Mouse (Mus musculus) MEL (cell line): Measurements from ENCODE around the gene Btbd19. TPM values are rescaled to one million over a fixed set of nuclear protein-coding genes. Genes with fewer than 3 reads are reported as not detected.

Experiments
- DNase-seq: peaks from one replicate; pipeline ENCODE4 v3.0.0; 2011; ENCODE audit warnings: low read depth, low spot score
- H3K27ac ChIP-seq: 2 replicates; pipeline ENCODE4 v1.5.1; 2012; ENCODE audit warnings: low read depth, mild to moderate bottlenecking, control low read depth, low read length, moderate library complexity; ENCODE audit not compliant: control insufficient read depth
- H3K27me3 ChIP-seq, 2 experiments: fragments of 150-350 bp in 1 of 2; sonication (generic) in 1 of 2; 2 replicates each; pipeline ENCODE4 v1.6.1; 2012; ENCODE audit warnings: low read length in 2 of 2, mild to moderate bottlenecking in 2 of 2, improper control_type of control experiment in 1 of 2, moderate library complexity in 1 of 2; ENCODE audit not compliant: insufficient read depth in 2 of 2, control insufficient read depth in 1 of 2
- H3K36me3 ChIP-seq, 2 experiments: 2 replicates each; pipeline ENCODE4 v1.6.1; 2012 to 2014; ENCODE audit warnings: low read length in 2 of 2, improper control_type of control experiment in 1 of 2, inconsistent platforms in 1 of 2, mild to moderate bottlenecking in 1 of 2; ENCODE audit not compliant: insufficient read depth in 2 of 2, control insufficient read depth in 1 of 2
- H3K4me1 ChIP-seq, 2 experiments: fragments of 150-350 bp in 1 of 2; sonication (generic) in 1 of 2; 2 replicates each; pipeline ENCODE4 v1.6.1; 2012; ENCODE audit warnings: low read length in 2 of 2, improper control_type of control experiment in 1 of 2, mild to moderate bottlenecking in 1 of 2; ENCODE audit not compliant: insufficient read depth in 2 of 2, control insufficient read depth in 1 of 2
- H3K4me3 ChIP-seq, 2 experiments: fragments of 150-350 bp in 1 of 2; sonication (generic) in 1 of 2; 2 replicates each; pipeline ENCODE4 v1.5.1; 2012; ENCODE audit warnings: low read depth in 2 of 2, low read length in 2 of 2, mild to moderate bottlenecking in 2 of 2, moderate library complexity in 2 of 2, control low read depth in 1 of 2, improper control_type of control experiment in 1 of 2; ENCODE audit not compliant: control insufficient read depth in 1 of 2, insufficient read depth in 1 of 2
- H3K79me2 ChIP-seq: 2 replicates; pipeline ENCODE4 v1.6.1; 2012; ENCODE audit warnings: mild to moderate bottlenecking, low read length, moderate library complexity; ENCODE audit not compliant: control insufficient read depth, poor library complexity, insufficient read depth
- H3K9ac ChIP-seq: 2 replicates; pipeline ENCODE4 v1.6.1; 2012; ENCODE audit warnings: low read depth, mild to moderate bottlenecking, control low read depth, low read length, moderate library complexity; ENCODE audit not compliant: control insufficient read depth, poor library complexity, severe bottlenecking
- H3K9me3 ChIP-seq: fragments of 150-350 bp; sonication (generic); replicated peaks from 2 replicates; pipeline ENCODE4 v1.6.1; 2012; ENCODE audit warnings: mild to moderate bottlenecking, low read length, improper control_type of control experiment, moderate library complexity; ENCODE audit not compliant: insufficient read depth
- BHLHE40 ChIP-seq: IDR thresholded peaks from 2 replicates; pipeline ENCODE4 v1.6.1; 2012; ENCODE audit warnings: low read depth, mild to moderate bottlenecking, inconsistent platforms, low read length, improper control_type of control experiment, borderline replicate concordance
- CHD1 ChIP-seq: IDR thresholded peaks from 2 replicates; pipeline ENCODE4 v1.6.1; 2012; ENCODE audit warnings: low read depth, mild to moderate bottlenecking, inconsistent platforms, low read length, improper control_type of control experiment
- CHD2 ChIP-seq: IDR thresholded peaks from 2 replicates; pipeline ENCODE4 v1.6.1; 2011; ENCODE audit warnings: low read length, improper control_type of control experiment
- CTCF ChIP-seq, 3 experiments: IDR thresholded peaks in 2 of 3; conservative IDR thresholded peaks in 1 of 3; 2 replicates each; pipeline ENCODE4 v1.5.1; 2011 to 2012; ENCODE audit warnings: low read length in 3 of 3, low read depth in 2 of 3, mild to moderate bottlenecking in 2 of 3, improper control_type of control experiment in 1 of 3, inconsistent platforms in 1 of 3, mixed read lengths in 1 of 3, moderate library complexity in 1 of 3; ENCODE audit not compliant: control insufficient read depth in 1 of 3, insufficient read depth in 1 of 3, poor library complexity in 1 of 3, severe bottlenecking in 1 of 3
- ELF1 ChIP-seq: IDR thresholded peaks from 2 replicates; pipeline ENCODE4 v1.6.1; 2014; ENCODE audit warnings: low read depth, mild to moderate bottlenecking, inconsistent platforms, low read length, improper control_type of control experiment, moderate library complexity
- EP300 ChIP-seq, 2 experiments: IDR thresholded peaks; 2 replicates each; pipeline ENCODE4 v1.6.1; 2011; ENCODE audit warnings: improper control_type of control experiment in 2 of 2, low read length in 2 of 2, low read depth in 1 of 2, mild to moderate bottlenecking in 1 of 2
- ETS1 ChIP-seq: IDR thresholded peaks from 2 replicates; pipeline ENCODE4 v1.6.1; 2012; ENCODE audit warnings: low read depth, mild to moderate bottlenecking, inconsistent platforms, low read length, improper control_type of control experiment, moderate library complexity
- GABPA ChIP-seq: IDR thresholded peaks from 2 replicates; pipeline ENCODE4 v1.6.1; 2012; ENCODE audit warnings: low read depth, mild to moderate bottlenecking, inconsistent platforms, low read length, improper control_type of control experiment, moderate library complexity
- HCFC1 ChIP-seq: IDR thresholded peaks from 2 replicates; pipeline ENCODE4 v1.6.1; 2012; ENCODE audit warnings: low read depth, mild to moderate bottlenecking, inconsistent platforms, low read length, improper control_type of control experiment, moderate library complexity
- JUND ChIP-seq: IDR thresholded peaks from 2 replicates; pipeline ENCODE4 v1.6.1; 2011; ENCODE audit warnings: low read depth, mild to moderate bottlenecking, improper control_type of control experiment, low read length
- MAFK ChIP-seq: IDR thresholded peaks from 2 replicates; pipeline ENCODE4 v1.6.1; 2011; ENCODE audit warnings: low read depth, mild to moderate bottlenecking, low read length, improper control_type of control experiment, borderline replicate concordance
- MAX ChIP-seq: IDR thresholded peaks from 2 replicates; pipeline ENCODE4 v1.6.1; 2011; ENCODE audit warnings: low read length, improper control_type of control experiment
- MAZ ChIP-seq: IDR thresholded peaks from 2 replicates; pipeline ENCODE4 v1.6.1; 2012; ENCODE audit warnings: low read depth, mild to moderate bottlenecking, inconsistent platforms, low read length, improper control_type of control experiment
- MEF2A ChIP-seq: IDR thresholded peaks from 2 replicates; pipeline ENCODE4 v1.6.1; 2014; ENCODE audit warnings: low read depth, mild to moderate bottlenecking, inconsistent platforms, low read length, improper control_type of control experiment; ENCODE audit not compliant: poor library complexity, insufficient replicate concordance, severe bottlenecking; ENCODE audit errors: extremely low read depth
- MXI1 ChIP-seq: IDR thresholded peaks from 2 replicates; pipeline ENCODE4 v1.6.1; 2011; ENCODE audit warnings: mild to moderate bottlenecking, low read depth, low read length, improper control_type of control experiment
- MYB ChIP-seq: IDR thresholded peaks from 2 replicates; pipeline ENCODE4 v1.6.1; 2011; ENCODE audit warnings: mild to moderate bottlenecking, low read depth, low read length, improper control_type of control experiment
- NELFE ChIP-seq: IDR thresholded peaks from 2 replicates; pipeline ENCODE4 v1.6.1; 2011; ENCODE audit warnings: low read depth, low read length, improper control_type of control experiment
- NRF1 ChIP-seq: IDR thresholded peaks from 2 replicates; pipeline ENCODE4 v1.6.1; 2014; ENCODE audit warnings: low read depth, mild to moderate bottlenecking, inconsistent platforms, low read length, improper control_type of control experiment, moderate library complexity; ENCODE audit not compliant: poor library complexity, insufficient read depth, severe bottlenecking
- POLR2A ChIP-seq, 2 experiments: IDR thresholded peaks; 2 replicates each; pipeline ENCODE4 v1.6.1; 2011 to 2012; ENCODE audit warnings: low read length in 2 of 2, mild to moderate bottlenecking in 2 of 2, control low read depth in 1 of 2, improper control_type of control experiment in 1 of 2, low read depth in 1 of 2, moderate library complexity in 1 of 2; ENCODE audit not compliant: control insufficient read depth in 1 of 2, insufficient read depth in 1 of 2, poor library complexity in 1 of 2
- POLR2AphosphoS2 ChIP-seq: IDR thresholded peaks from 2 replicates; pipeline ENCODE4 v1.6.1; 2011; ENCODE audit warnings: low read length, improper control_type of control experiment
- SIN3A ChIP-seq: IDR thresholded peaks from 2 replicates; pipeline ENCODE4 v1.6.1; 2012; ENCODE audit warnings: low read length, improper control_type of control experiment, inconsistent platforms
- SMC3 ChIP-seq: IDR thresholded peaks from 2 replicates; pipeline ENCODE4 v1.6.1; 2011; ENCODE audit warnings: low read depth, low read length, improper control_type of control experiment
- TBP ChIP-seq: IDR thresholded peaks from 2 replicates; pipeline ENCODE4 v1.8.0; 2011; ENCODE audit warnings: low read depth, low read length, improper control_type of control experiment
- TCF12 ChIP-seq: IDR thresholded peaks from 2 replicates; pipeline ENCODE4 v1.6.1; 2014; ENCODE audit warnings: low read depth, mild to moderate bottlenecking, inconsistent platforms, low read length, improper control_type of control experiment, moderate library complexity
- USF1 ChIP-seq: IDR thresholded peaks from 2 replicates; pipeline ENCODE4 v1.6.1; 2014; ENCODE audit warnings: low read depth, mild to moderate bottlenecking, inconsistent platforms, low read length, improper control_type of control experiment, moderate library complexity
- ZKSCAN1 ChIP-seq: IDR thresholded peaks from 2 replicates; pipeline ENCODE4 v1.6.1; 2012; ENCODE audit warnings: low read depth, mild to moderate bottlenecking, inconsistent platforms, low read length, improper control_type of control experiment, moderate library complexity
- ZMIZ1 ChIP-seq: IDR thresholded peaks from 2 replicates; pipeline ENCODE4 v1.6.1; 2012; ENCODE audit warnings: low read depth, mild to moderate bottlenecking, inconsistent platforms, low read length, improper control_type of control experiment, moderate library complexity
- ZNF384 ChIP-seq: IDR thresholded peaks from 2 replicates; pipeline ENCODE4 v1.6.1; 2012; ENCODE audit warnings: low read depth, mild to moderate bottlenecking, inconsistent platforms, low read length, improper control_type of control experiment
- polyA plus RNA-seq, 2 experiments: library from polyadenylated mRNA; stranded (reverse) in 1 of 2; unstranded in 1 of 2; fragments of >175 nt in 1 of 2; fragments of >200 nt in 1 of 2; gene quantifications; 2 replicates each; pipeline versions ENCODE4 v1.2.1 to v1.2.4; 2012; ENCODE audit warnings: low replicate concordance in 2 of 2, low read depth in 1 of 2; ENCODE audit not compliant: insufficient read length in 2 of 2, insufficient read depth in 1 of 2, missing spikeins in 1 of 2
- total RNA-seq: library from RNA; depleted of rRNA; stranded (reverse); fragments of 300-350 nt; gene quantifications from 2 replicates; pipeline ENCODE4 v1.2.3, GENCODE M21; 2012

Btbd19 gene
- total and polyA plus RNA-seq, 3 experiments, result 13.6 to 22.6 TPM; not detected in 1

- Histone ChIP-seq H3K27ac (peak overlapping the region; percentile 55), H3K9ac (peak overlapping the region; percentile 70), H3K4me1 (peaks cover 5 to 22% of the 10 kb centered on the region in 2 experiments), H3K79me2 (peaks cover 2% of the 10 kb centered on the region), H3K9me3 (no peaks in the 10 kb centered on the region), H3K27me3 (no peaks in the 10 kb centered on the region), H3K4me3 (peak overlapping the region; percentile 3 to 8; a peak in 2 of 4 replicates), H3K36me3 (peaks cover 0 to 4% of the 10 kb centered on the region in 2 experiments; a peak in 2 of 4 replicates)
- DNase-seq, result no peak
- TF ChIP-seq BHLHE40 (no peak), CHD1 (no peak), CTCF (IDR thresholded peaks at IDR 0.05 in 2 of 3, conservative IDR thresholded peaks at IDR 0.05 in 1 of 3; ENCODE audit: control insufficient read depth in 1 of 3, insufficient read depth in 1 of 3, low read depth in 2 of 3, low read length in 3 of 3, poor library complexity in 1 of 3, severe bottlenecking in 1 of 3) (no peak), CHD2 (no peak), ZKSCAN1 (no peak), MAZ (no peak), HCFC1 (no peak), ZMIZ1 (no peak), SIN3A (no peak), ETS1 (no peak), SMC3 (no peak), NRF1 (no peak), MEF2A (no peak), JUND (no peak)
These were observed 13.0 kb upstream of the Btbd19 start for GRCm38 (mm10) chr4:117138295-117139216.

- H3K27ac ChIP-seq, result peak overlapping the region; percentile 81
- peak; percentile 79 for DNase-seq
- H3K4me3 ChIP-seq, result peak overlapping the region; percentile 51 to 64
- H3K4me1 ChIP-seq, result peaks cover 7 to 27% of the 10 kb centered on the region in 2 experiments
- TF ChIP-seq MAFK, result peak; percentile 84; the same call in 1 of the 2 replicates
- TF ChIP-seq NELFE, result peak; percentile 86
- 0 out of 2 replicates have a peak, but pooled peaks have one; percentile 20 for TF ChIP-seq ELF1
- TF ChIP-seq ZNF384, result no peak
- TF ChIP-seq ZMIZ1, result peak; percentile 65; the same call in 1 of the 2 replicates
- peak; percentile 67; the same call in 1 of the 2 replicates for TF ChIP-seq MXI1
- TF ChIP-seq EP300 (IDR thresholded peaks at IDR 0.05; ENCODE audit: low read depth in 1 of 2, low read length in 2 of 2), result peak; percentile 21 to 57; a peak in 2 of 4 replicates
- TF ChIP-seq HCFC1, result no peak
- TF ChIP-seq GABPA, result peak; percentile 89
- TF ChIP-seq POLR2A (IDR thresholded peaks at IDR 0.05; ENCODE audit: control insufficient read depth in 1 of 2, insufficient read depth in 1 of 2, low read depth in 1 of 2, low read length in 2 of 2, poor library complexity in 1 of 2), result peak in 1 of 2 experiments; percentile 89; a peak in 2 of 4 replicates
- TF ChIP-seq TCF12, result peak; percentile 45; the same call in 1 of the 2 replicates
- TF ChIP-seq POLR2AphosphoS2, result peak; percentile 78; the same call in 1 of the 2 replicates
- peak; percentile 70 for TF ChIP-seq MAX
- peak; percentile 58; the same call in 1 of the 2 replicates for TF ChIP-seq JUND
- peak; percentile 45; the same call in 1 of the 2 replicates for TF ChIP-seq ETS1
- 0 out of 2 replicates have a peak, but pooled peaks have one; percentile 6 for TF ChIP-seq NRF1
- TF ChIP-seq TBP, result peak; percentile 82
- TF ChIP-seq MYB, result no peak
- TF ChIP-seq MEF2A, result no peak
- TF ChIP-seq USF1, result 0 out of 2 replicates have a peak, but pooled peaks have one; percentile 0
- H3K79me2 ChIP-seq, result peaks cover 9% of the 10 kb centered on the region
- H3K9ac ChIP-seq, result peak overlapping the region; percentile 72
- no peaks in the 10 kb centered on the region for H3K27me3 ChIP-seq
- H3K36me3 ChIP-seq, result peaks cover 0 to 4% of the 10 kb centered on the region in 2 experiments; a peak in 2 of 4 replicates
- no peaks in the 10 kb centered on the region for H3K9me3 ChIP-seq
These were observed 10.5 kb upstream of the Btbd19 start for GRCm38 (mm10) chr4:117136034-117136433.
